Mouse (Mus musculus) urinary bladder, postnatal 36 days (tissue): Measurements from ENCODE around the gene Cd33.

Source experiments
- DNase-seq, 2 experiments: peaks; one replicate each; pipeline ENCODE4 v3.0.0; 2022; ENCODE audit warnings: low spot score in 2 of 2, mixed read lengths in 1 of 2

Gene Cd33

GRCm38 (mm10) chr7:43544225-43544977 lies at the start of gene Cd33:
TSS of gene Cd33 (minus strand) at chr7:43544428.
- DNase-seq: no peak

GRCm38 (mm10) chr7:43584790-43585189 lies 40.6 kb upstream of the Cd33 start:
- DNase-seq: no peak

GRCm38 (mm10) chr7:43580526-43580925 lies 36.3 kb upstream of the Cd33 start:
- DNase-seq: no peak

- DNase-seq: peak; percentile 79 to 91
Observed at GRCm38 (mm10) chr7:43579440-43580171, 35.4 kb upstream of the Cd33 start, which contains the start of gene Zfp719. TSS of gene Zfp719 (plus strand) at chr7:43579610.

- no peak for DNase-seq
Observed at GRCm38 (mm10) chr7:43571216-43571615, 27.0 kb upstream of the Cd33 start.

GRCm38 (mm10) chr7:43563300-43563699 lies 19.1 kb upstream of the Cd33 start:
- no peak for DNase-seq

GRCm38 (mm10) chr7:43562651-43563070 lies 18.4 kb upstream of the Cd33 start:
- no peak for DNase-seq

GRCm38 (mm10) chr7:43562006-43562633 lies 17.9 kb upstream of the Cd33 start, which contains the start of gene Zfp658:
TSS of gene Zfp658 (plus strand) at chr7:43562256.
- peak; percentile 49 to 77 for DNase-seq

- DNase-seq: no peak
Observed at GRCm38 (mm10) chr7:43556901-43557300, 12.7 kb upstream of the Cd33 start.

- no peak for DNase-seq
Observed at GRCm38 (mm10) chr7:43555351-43555750, 11.1 kb upstream of the Cd33 start.

- peak in 1 of 2 experiments; percentile 26 for DNase-seq
Observed at GRCm38 (mm10) chr7:43554550-43554949, 10.3 kb upstream of the Cd33 start.

- no peak for DNase-seq
Observed at GRCm38 (mm10) chr7:43553153-43553552, 8.9 kb upstream of the Cd33 start.

GRCm38 (mm10) chr7:43548206-43548605 lies 4.0 kb upstream of the Cd33 start:
- no peak for DNase-seq

GRCm38 (mm10) chr7:43547666-43548065 lies 3.4 kb upstream of the Cd33 start:
- no peak for DNase-seq

GRCm38 (mm10) chr7:43545656-43546545 lies 1.7 kb upstream of the Cd33 start:
- no peak for DNase-seq

GRCm38 (mm10) chr7:43538524-43538923 lies 5.7 kb downstream of the Cd33 start:
- DNase-seq: no peak

GRCm38 (mm10) chr7:43532936-43533505 lies 11.2 kb downstream of the Cd33 start:
- no peak for DNase-seq

- DNase-seq: no peak
Observed at GRCm38 (mm10) chr7:43530216-43530785, 13.9 kb downstream of the Cd33 start.

- DNase-seq: no peak
Observed at GRCm38 (mm10) chr7:43525313-43525712, 18.9 kb downstream of the Cd33 start.

GRCm38 (mm10) chr7:43522776-43523175 lies 21.5 kb downstream of the Cd33 start:
- no peak for DNase-seq

GRCm38 (mm10) chr7:43518341-43518740 lies 25.9 kb downstream of the Cd33 start:
- DNase-seq: no peak
